Mouse (Mus musculus) left cerebral cortex, postnatal 25 days (tissue): ENCODE data around the gene Slc27a1. TPM values are rescaled to one million over a fixed set of nuclear protein-coding genes. Genes with fewer than 3 reads are reported as not detected.

Experiments
- DNase-seq, 2 experiments: peaks; one replicate each; pipeline ENCODE4 v3.0.0; 2022; ENCODE audit warnings: low spot score in 2 of 2, mixed read lengths in 1 of 2
- intact Hi-C: fragments of 180-260 bp; cut with DNase I; formaldehyde crosslinking; loops from one replicate; pipeline ENCODE4 v1.15.1; 2025
- total RNA-seq, 2 experiments: library from RNA; stranded (reverse); gene quantifications; 2 replicates each; pipeline ENCODE4 v1.2.3; 2021

Gene Slc27a1
- total RNA-seq, 2 experiments from 2014 or later, result 90.0 to 92.8 TPM

DNA sequence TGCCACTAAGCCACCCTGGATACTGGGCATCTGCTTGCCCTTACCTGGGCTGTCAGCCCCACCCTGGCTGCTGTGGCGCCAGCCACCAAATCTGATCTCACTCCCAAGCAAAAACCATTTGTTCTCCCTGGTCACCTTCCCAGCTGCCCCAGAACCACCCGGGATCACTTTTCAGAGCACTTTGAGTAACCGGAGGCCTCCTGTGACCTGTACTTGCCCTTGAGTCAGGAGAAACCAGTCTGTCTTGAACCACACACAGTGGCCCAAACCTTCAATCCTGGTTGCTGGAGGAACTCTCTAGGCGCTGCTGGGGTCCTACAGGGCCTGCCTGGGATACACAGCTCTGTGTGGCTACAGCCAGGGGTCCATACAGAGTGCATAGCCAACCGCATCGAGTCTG, 15.9 kb upstream of the Slc27a1 start:
- DNase-seq, result no peak
- intact Hi-C loops, result no loop called here

DNA sequence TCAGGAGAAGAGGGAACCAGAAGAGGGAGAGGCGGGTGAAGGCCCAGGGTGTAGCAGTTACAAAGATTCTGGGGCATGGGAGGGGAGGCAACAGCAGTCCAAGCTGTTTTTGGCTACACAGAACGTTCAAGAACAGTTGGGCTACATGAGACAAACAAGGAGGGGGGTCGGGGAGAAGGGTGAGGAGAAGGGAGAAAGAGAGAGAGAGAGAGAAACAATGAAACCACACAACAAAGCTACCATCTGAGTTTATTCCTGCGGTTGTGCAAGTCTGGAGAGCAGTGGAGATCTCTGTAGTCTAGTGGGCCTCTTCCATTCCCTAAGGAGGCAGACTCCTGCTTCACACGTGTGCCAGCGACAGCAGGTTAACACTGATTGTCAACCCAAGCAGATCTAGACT, 14.7 kb upstream of the Slc27a1 start:
- DNase-seq, result no peak
- intact Hi-C loops, result no loop called here

DNA sequence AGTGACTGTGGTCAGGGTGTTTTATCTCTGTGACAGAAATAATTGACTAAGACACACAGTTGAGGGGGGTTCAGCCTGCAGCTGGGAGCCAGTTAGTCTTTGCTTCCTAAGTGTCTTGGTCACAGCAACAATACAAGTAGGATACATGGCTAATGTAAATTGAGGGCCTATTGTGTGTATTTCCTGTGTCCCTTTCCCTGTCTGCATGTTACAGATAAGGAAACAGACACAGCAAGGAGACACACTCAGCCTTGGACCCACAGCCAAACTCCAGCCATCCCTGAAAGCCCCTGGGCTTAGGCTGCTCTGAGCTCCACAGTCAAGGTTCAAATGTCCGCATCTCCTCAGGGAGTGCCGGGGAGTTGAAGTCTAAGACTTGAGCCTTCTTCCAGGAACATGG, 14.0 kb upstream of the Slc27a1 start:
- no peak for DNase-seq
- intact Hi-C loops, result no loop called here

DNA sequence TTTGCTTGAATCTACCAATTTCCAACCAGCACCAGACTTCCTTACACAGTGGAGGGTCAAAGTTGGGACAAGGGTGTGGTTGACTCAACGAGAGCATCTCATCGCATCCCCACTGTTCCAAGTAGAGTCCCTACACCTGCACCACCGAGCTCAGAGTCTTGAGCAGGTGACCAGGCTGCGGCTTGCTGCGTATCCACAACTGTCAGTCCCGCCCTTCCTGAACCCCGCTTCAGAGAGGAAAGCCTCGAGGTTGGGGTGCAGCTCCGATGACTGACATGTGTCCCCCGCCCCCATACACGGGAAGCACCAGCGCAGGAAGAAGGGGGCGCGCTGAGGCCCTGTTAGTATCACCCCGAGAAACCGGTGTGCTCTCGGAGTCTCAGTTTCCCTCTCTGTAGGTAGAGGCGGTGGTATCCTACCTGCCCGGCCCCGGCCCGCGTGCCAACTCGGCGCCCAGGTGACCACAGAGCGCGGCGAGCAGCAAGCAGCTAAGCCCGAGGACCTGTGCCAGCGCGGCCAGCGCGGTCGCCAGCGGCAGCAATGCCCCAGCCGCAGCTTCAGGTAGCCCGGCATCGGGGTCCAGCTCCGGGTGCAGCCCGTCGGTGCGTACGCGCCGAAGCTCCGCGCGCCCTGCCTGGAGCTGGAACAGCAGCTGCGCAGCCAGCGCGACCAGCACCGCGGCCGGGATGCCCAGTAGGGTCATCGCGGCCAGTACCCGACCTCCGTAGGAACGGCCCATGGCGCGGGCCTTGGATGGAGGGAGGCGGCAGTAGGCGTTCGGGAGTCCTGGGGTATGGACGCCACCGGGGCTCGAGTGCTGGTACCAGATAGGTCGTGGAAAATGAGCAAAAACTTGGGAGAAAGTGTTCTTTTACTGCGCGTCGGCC, 10.4 kb upstream of the Slc27a1 start, which contains the start of gene Tmem221:
Tmem221 (minus strand) TSS at position 801 of the 887 bp plus-strand sequence.
- intact Hi-C loops, result no loop called here
- DNase-seq, result no peak

DNA sequence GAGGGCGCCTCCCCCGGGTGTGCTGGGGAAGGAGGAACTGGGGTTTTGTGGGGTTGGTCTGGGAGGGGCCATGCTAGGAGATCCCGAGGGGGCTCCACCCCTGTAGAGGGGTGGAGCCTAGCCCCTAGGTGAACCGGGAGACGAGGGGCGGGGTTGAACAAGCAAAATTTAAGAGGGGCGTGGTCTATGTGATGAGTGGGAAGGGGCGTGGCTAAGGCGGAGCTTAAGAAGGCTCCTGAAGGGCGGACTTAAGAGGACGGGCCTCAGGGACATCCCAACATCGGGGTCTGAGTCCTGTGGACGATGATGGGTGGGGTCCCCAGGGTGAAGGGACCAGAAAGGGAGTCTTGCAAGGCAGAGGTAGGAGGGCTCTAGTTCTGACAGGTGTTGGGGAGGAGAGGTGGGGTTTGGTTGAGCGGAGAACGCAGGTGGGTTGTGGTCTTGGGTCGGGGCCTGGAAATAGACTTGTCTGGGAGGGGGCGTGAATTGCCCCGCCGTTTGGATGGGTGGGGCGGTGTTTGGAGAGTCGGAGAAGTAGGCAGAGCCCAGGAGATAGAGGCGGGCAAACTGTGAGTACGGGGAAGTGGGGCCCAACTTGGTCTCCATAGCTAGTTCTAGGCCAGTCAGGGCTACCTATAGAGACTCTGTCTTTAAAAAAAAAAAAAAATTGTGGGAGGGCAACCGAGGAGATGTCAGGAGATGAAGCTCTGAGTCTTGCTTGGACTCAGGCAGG, 9.6 kb upstream of the Slc27a1 start:
- DNase-seq, result no peak
- intact Hi-C loops, result no loop called here

DNA sequence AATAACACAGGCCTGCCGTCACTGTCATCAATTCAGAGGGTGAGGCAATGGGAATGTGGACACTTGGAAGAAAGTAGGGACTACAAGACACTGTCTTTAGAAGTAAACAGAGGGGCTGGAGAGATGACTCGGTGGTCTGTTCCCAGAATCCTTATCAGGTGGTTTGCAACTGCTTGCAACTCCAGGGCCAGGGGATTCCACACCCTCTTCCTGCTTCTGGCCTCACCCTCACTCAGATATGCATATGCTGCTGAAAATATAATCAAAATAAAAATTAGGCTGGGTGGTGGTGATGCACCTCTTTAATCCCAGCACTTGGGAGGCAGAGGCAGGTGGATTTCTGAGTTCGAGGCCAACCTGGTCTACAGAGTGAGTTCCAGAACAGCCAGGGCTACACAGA, 8.6 kb upstream of the Slc27a1 start:
- DNase-seq, result no peak
- intact Hi-C loops, result loop anchor here (2.0 kb wide), 1 partner anchor 73 kb away; no protein-coding TSS in a partner anchor

DNA sequence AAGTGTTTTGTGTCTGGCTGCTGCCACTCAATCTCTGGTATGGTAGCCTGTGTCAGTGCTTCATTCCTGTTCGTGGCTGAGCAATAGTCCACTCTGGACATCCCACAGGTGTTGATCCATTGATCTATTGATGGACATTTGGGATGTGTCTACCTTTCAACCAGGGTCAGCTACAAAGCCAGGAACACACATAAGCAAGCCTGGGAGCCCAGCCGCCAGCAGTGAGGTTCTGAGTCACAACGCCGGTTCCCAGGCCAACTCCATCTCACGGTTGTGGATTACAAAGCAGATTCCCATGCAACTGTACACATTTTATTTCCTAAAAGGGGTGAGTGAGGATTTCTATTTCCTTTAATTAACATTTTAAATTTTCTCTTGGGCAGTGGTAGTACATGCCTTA, 7.9 kb upstream of the Slc27a1 start:
- no peak for DNase-seq
- intact Hi-C loops, result loop anchor here (1.0 to 2.0 kb wide), 3 partner anchors 36 to 100 kb away; no protein-coding TSS in a partner anchor

DNA sequence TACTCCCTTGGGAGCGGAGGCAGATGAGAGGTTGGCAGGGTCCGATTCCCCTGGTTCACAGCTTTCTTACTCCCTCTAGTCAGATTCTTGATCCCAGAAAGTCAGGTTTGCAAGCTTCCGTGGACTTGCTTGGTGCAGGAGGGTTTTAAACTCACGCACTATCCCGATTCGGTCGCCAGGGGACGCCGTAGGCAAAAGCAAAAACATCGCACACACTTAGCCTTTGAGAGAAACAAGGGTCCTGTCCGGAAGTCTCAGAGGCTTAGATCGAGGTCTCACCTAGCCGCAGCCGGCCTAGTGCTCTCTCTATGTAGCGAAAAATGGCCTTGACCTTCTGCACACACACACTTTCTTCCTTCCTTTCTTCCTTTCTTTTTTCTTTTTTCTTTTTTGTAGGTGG, 7.3 kb upstream of the Slc27a1 start:
- no peak for DNase-seq
- intact Hi-C loops, result loop anchor here (1.0 to 2.0 kb wide), 3 partner anchors 35 to 99 kb away; no protein-coding TSS in a partner anchor

DNA sequence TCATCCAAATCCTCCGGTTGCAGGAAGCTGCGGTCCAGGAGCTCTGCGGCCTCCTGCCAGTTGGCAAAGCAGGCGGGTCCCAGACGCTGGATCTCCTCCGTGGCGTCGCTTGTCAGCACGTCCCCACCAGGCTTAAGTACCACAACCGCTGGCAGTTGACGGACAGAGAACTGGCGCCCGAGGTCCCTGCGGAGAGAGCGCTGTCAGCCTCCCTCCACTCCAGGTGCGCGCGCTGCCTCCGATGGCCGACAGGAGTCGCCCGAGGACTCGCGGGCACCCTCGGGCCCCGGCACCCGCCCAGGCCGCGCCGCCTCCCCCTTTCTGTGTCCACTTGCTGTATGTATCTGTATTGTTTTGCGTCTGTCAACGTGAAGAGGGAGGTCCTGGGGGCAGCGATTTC, 5.9 kb upstream of the Slc27a1 start:
- DNase-seq, result peak; percentile 55 to 67
- intact Hi-C loops, result no loop called here

DNA sequence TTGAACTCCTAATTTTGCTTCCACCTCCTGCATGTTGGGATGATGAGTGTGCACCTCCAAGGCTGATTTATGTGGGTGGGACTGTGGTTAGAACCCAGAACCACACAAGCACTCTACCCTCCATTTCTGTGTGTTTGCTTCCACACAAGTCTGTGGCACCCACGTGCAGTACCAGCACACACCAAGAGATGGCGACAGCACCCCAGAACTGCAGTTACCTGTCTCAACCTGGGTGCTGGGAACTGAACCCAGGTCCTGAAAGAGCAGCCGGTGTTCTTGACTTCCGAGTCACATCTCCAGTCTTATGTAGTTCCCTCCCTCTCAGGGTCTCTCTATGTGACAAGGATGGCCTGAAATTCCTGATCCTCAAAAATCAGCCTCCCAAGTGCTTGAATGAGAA, 4.7 kb upstream of the Slc27a1 start:
- no peak for DNase-seq
- intact Hi-C loops, result no loop called here

DNA sequence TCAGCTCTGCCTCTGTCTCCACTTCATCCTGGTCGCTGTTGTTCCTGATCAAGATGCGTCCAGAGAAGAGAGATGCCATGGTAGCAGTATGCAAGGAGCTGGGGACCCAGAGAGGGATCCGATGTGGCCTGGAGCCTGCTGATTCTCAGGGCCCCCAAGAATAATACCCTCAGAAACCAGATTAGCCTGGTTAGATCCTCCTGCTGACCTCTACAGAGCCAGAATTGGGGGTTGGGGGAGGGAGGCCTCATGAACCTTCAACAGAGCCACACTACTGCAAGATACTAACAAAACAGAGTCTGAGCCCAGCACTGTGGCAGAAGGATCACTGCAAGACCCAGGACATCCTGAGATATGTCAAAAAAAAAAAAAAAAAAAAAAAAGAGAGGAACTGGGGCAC, 2.2 kb upstream of the Slc27a1 start, which contains the start of gene Nxnl1:
Nxnl1 (minus strand) TSS at position 101 of the 400 bp plus-strand sequence.
- DNase-seq, result no peak
- intact Hi-C loops, result no loop called here

DNA sequence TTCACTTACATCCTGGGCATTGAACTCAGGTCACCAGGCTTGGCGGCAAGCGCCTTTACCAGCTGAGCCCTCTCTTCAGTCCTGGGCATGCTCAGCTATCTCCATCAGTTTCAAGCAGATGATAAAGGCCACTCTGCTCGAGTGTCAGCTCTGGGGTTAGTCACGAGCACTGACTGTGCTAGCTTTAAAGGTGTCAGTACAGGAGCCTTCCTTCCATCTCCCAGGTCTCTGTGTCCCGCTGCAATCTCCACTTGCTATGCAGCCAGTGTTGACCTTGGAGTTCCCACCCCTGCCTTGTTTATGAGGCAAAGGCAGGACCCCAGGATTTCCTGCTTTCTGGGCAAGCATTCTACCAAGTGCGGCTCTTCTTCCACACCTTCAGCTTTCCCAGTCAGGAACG, 1.1 kb upstream of the Slc27a1 start:
- DNase-seq, result no peak
- intact Hi-C loops, result no loop called here

DNA sequence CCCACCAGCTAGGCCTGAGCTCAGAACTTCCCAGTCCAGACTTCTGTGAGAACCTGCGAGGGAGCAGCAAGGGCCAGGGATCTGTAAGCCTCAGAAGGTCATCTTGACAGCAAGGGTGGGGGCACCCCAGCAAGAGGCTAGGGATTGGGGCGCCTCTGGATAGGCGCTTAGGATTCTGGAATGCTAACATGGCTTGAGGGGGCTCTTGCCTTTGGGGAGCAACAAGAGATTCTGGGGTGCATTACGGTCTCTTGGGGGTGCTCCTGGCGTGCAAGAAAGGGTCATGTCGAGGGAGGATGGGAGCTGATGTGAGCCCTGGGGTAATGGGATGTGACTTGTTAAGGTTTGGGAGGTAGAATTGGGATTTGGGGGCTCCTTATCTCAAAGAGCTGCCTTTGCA, 259 bp downstream of the Slc27a1 start:
- no peak for DNase-seq
- intact Hi-C loops, result loop anchor here (2.0 kb wide), 1 partner anchor 24 kb away; the partner anchor contains the start of gene Pgls

DNA sequence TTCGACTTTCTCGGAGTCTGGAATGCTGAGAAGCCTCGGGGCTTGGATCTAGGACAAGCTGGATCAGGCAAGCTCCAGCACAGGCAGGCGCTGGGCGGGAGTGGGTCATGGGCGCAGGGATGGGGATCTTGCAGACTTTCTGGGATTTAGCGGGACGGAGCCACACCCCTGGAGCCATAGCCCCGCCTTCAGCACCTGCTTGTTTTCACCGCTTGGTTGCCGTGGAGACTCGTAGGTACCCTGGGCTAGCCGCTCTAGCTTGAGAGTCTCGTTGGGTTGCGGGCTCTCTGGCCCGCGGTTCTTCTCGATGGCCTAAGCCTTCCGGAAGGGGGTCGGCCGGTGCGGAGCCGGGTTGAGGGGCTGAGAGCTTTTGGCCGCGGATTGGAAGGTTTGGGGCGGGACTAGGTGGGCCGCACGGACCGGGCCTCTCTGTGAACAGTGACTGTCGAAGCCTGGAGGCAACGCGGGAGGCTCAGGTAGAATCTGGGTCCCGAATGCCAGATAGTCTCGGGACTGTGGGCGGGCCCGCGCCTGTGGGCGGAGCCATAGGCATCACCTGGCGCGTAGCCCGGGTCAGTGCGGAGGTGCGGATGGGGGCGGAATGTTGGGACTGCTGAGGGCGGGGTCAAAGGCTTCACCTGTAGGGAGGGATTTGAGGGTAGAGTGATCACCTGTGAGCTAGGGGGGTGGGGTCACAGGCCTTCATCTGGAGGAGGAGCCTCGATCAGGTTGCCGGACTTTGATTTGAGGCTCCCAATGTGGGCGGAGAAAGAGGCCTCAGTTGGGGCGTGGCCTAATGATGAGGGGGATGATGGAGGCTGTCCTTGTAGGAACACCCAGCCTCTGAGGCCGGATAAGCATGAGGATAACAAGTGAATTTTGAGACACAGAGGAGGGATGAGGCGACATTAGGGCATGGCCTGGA, 946 bp downstream of the Slc27a1 start:
- intact Hi-C loops, result loop anchor here (2.0 kb wide), 1 partner anchor 23 kb away; the partner anchor contains the start of gene Pgls
- peak; percentile 92 to 95 for DNase-seq

DNA sequence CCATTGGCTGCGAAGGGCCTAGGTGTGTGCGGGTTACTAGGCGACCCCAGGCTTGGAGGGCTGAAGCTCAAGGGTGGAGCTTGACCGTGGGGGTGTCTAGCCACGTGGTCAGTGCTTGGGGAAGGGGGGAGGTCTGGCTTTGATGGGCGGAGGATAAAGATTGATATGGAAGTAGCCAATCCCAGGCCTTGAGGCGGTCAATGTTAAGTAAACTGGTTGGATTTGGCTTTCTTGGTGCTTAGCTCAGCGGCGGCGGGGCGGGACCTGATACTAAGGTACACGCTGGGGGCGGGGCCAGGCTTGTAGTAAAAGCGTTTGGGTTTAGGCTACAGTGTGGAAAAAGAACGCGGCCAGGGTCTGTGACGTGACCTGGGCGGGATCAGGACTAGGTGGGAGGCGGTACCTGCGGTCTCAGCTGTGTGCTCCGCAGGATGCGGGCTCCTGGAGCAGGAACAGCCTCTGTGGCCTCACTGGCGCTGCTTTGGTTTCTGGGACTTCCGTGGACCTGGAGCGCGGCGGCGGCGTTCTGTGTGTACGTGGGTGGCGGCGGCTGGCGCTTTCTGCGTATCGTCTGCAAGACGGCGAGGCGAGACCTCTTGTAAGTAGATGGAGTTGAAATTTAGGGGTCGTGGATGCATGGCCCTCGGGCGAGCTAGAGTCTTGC, 1.7 kb downstream of the Slc27a1 start:
- intact Hi-C loops, result no loop called here
- peak; percentile 96 to 99 for DNase-seq

DNA sequence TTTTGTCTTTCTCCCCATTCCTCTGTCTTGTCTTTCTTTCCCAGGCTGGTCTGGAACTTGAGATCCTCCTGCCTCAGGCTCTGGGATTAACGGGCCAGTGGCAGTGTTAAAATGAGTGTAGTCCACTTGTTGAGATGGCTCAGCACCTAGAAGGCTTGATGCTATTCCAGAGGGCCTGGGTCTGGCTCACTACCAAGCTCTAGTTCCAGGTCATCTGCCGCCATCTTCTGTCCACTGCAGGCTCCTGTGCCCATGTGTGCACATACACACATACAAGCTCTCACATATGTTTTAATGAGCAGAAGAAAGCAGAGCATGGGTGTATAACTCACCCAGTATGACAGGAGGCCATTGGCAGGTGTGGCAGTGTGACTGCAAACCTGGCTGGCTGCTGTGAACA, 3.4 kb downstream of the Slc27a1 start:
- intact Hi-C loops, result no loop called here
- DNase-seq, result no peak

DNA sequence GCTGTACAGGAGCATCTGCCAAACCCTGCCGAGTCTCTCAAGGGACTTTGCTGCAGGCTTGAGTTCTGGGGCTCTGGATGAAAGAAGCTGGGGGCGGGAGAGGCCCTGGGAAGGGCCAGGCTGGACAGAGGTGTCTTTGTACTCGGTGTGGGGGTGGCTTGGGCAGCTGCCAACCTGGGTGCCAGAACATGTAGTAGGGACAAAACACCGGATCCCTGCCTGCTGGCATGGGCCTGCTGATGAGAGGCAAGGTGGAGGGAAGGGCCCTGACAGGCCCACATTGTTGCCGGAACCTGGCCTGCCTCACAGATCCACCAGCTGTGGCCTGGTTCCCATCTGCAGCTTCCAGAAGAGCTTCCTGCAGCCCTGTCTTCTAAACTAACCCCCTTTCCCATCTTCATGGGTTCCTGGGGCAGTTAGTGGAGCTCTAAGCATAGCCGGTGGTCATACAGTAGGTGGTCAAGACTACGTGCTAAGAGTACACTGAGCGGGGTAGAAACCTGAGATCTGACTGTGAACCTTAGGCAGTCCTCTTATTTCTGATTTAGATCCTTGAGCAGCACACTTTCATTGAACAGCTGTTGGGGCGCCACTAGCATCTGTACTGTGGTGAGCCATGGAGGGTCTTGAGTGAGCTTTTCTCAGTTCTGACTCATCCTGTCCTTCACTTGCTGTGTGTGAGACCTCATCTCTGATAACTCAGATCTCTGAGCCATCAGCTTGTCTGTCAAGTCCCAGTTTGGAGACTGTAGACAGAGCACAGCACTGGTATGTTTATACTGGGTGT, 4.4 kb downstream of the Slc27a1 start:
- intact Hi-C loops, result no loop called here
- peak; percentile 78 to 86 for DNase-seq

DNA sequence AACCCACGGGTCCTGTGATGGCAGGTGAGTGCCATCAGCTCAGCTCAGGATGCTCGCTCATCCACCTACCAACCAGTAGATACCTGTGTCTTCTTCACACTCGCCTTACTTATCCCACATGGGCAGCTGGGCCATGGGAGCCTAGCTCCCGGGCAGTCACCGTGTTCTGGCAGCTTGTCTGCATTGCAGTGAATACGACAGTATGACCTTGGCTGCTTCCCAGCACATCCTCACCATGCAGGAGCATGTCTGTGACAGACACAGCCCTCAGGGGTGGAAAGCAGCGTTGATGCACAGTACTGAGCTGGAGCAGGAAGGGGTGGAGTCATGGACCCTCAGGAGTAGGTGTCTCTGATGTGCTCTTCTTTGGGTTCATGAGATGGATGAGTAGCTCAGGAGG, 5.7 kb downstream of the Slc27a1 start:
- no peak for DNase-seq
- intact Hi-C loops, result no loop called here
